Comparison of ENCODE assay signal across 27 mouse cellular contexts in genomic region chr6:98651827-98652226, GRCm38 (mm10).
"Had no signal": no experiment of that assay in that cellular context is flagged by ENCODE, and none has a peak within 500 bp of the region (broad histone marks: within the 10 kb centered on the region; RNA-seq: fewer than 3 reads in every experiment).

No protein-coding gene starts in this region.

- H3K4me2 ChIP-seq: embryonic facial prominence, embryonic 12.5 days; embryonic facial prominence, embryonic 13.5 days; embryonic facial prominence, embryonic 15.5 days; forebrain, embryonic 12.5 days; forebrain, embryonic 13.5 days; forebrain, embryonic 15.5 days had no signal

- H3K4me1 ChIP-seq: embryonic facial prominence, embryonic 10.5 days; embryonic facial prominence, embryonic 12.5 days; embryonic facial prominence, embryonic 13.5 days; embryonic facial prominence, embryonic 15.5 days; forebrain, embryonic 10.5 days; forebrain, embryonic 12.5 days; forebrain, embryonic 13.5 days; forebrain, embryonic 15.5 days had no signal

- H3K36me3 ChIP-seq: embryonic facial prominence, embryonic 10.5 days; embryonic facial prominence, embryonic 12.5 days; embryonic facial prominence, embryonic 13.5 days; embryonic facial prominence, embryonic 15.5 days; forebrain, embryonic 10.5 days; forebrain, embryonic 12.5 days; forebrain, embryonic 15.5 days had no signal

- ATAC-seq: forebrain, embryonic 13.5 days; forebrain, embryonic 14.5 days; forebrain, embryonic 15.5 days; forebrain, embryonic 16.5 days; forebrain, postnatal 0 days had no signal

- DNase-seq: cerebellum, adult 8-10 months; cerebellum, adult 9-10 months; cerebellum, adult 9-11 months; cerebellum, postnatal 10 days; cerebellum, postnatal 14 days; cerebellum, postnatal 25 days; cerebellum, postnatal 36 days; embryo, embryonic 11 days; forebrain, postnatal 0 days; gastrocnemius, adult 2 months; gastrocnemius, postnatal 10 days; gastrocnemius, postnatal 14 days; gastrocnemius, postnatal 25 days; gastrocnemius, postnatal 36 days; heart, adult 18-20 months; heart, adult 2 months had no signal

- H3K27me3 ChIP-seq: embryonic facial prominence, embryonic 12.5 days; embryonic facial prominence, embryonic 13.5 days; embryonic facial prominence, embryonic 15.5 days; forebrain, embryonic 12.5 days; forebrain, embryonic 13.5 days; forebrain, embryonic 15.5 days had no signal

- H3K9me3 ChIP-seq: embryonic facial prominence, embryonic 10.5 days; embryonic facial prominence, embryonic 12.5 days; embryonic facial prominence, embryonic 13.5 days; embryonic facial prominence, embryonic 15.5 days; forebrain, embryonic 10.5 days; forebrain, embryonic 12.5 days; forebrain, embryonic 13.5 days; forebrain, embryonic 15.5 days had no signal

- H3K27ac ChIP-seq: embryonic facial prominence, embryonic 10.5 days; embryonic facial prominence, embryonic 12.5 days; embryonic facial prominence, embryonic 13.5 days; embryonic facial prominence, embryonic 15.5 days; forebrain, embryonic 10.5 days; forebrain, embryonic 12.5 days; forebrain, embryonic 13.5 days; forebrain, embryonic 15.5 days; gastrocnemius, adult 2 months; heart, adult 2 months had no signal

- H3K9ac ChIP-seq: embryonic facial prominence, embryonic 12.5 days; embryonic facial prominence, embryonic 13.5 days; embryonic facial prominence, embryonic 15.5 days; forebrain, embryonic 12.5 days; forebrain, embryonic 13.5 days; forebrain, embryonic 15.5 days; forebrain, postnatal 0 days had no signal

- H3K4me3 ChIP-seq: embryonic facial prominence, embryonic 10.5 days; embryonic facial prominence, embryonic 12.5 days; embryonic facial prominence, embryonic 13.5 days; embryonic facial prominence, embryonic 15.5 days; erythroblast, embryonic 14.5 days; forebrain, embryonic 10.5 days; forebrain, embryonic 12.5 days; forebrain, embryonic 13.5 days; forebrain, embryonic 15.5 days; gastrocnemius, adult 2 months; heart, adult 2 months had no signal
